23 mouse cellular contexts compared by ENCODE assay signal in the genomic region with DNA sequence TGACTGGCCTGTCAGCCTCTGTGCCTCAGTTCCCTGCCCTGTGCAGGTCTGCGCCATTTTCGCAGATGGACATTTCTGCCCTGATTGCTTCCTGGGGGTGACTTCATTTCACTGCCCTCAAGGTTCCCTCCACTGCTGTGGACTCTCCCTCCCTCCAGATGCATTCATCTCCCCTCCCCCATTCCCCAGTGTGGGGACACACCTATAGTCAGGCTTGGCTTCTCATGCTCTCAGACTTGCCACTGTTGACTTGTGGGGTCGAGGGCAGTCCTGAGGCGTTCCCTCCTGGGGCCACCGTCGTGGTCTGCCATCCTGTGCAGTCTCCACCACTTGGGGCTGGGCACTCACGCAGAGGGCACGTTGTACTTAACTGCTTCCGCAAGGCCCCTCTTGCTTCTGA. TPM values are rescaled to one million over a fixed set of nuclear protein-coding genes. Genes with fewer than 3 reads are reported as not detected.
"Had no signal": no experiment of that assay in that cellular context is flagged by ENCODE, and none has a peak within 500 bp of the region (broad histone marks: within the 10 kb centered on the region; RNA-seq: fewer than 3 reads in every experiment).

No protein-coding gene starts in this region.

- H3K27ac ChIP-seq: lung, embryonic 15.5 days; macrophage; midbrain, embryonic 13.5 days; midbrain, embryonic 15.5 days; neural tube, embryonic 12.5 days; stomach, embryonic 15.5 days; stomach, postnatal 0 days had no signal

- H3K4me3 ChIP-seq: lung, embryonic 15.5 days; megakaryocyte, embryonic 14.5 days; midbrain, embryonic 13.5 days; midbrain, embryonic 15.5 days; neural tube, embryonic 12.5 days; stomach, embryonic 15.5 days had no signal

- ATAC-seq: lung, postnatal 0 days; midbrain, embryonic 15.5 days had no signal

- H3K9me3 ChIP-seq: lung, embryonic 15.5 days; megakaryocyte, embryonic 14.5 days; midbrain, embryonic 13.5 days; midbrain, embryonic 15.5 days; neural tube, embryonic 12.5 days; stomach, embryonic 15.5 days had no signal

- H3K9ac ChIP-seq: lung, embryonic 15.5 days; midbrain, embryonic 13.5 days; midbrain, embryonic 15.5 days; neural tube, embryonic 12.5 days; stomach, embryonic 15.5 days had no signal

- H3K27me3 ChIP-seq: lung, embryonic 15.5 days; midbrain, embryonic 13.5 days; midbrain, embryonic 15.5 days; neural tube, embryonic 12.5 days; stomach, embryonic 15.5 days had no signal

- H3K4me2 ChIP-seq: lung, embryonic 15.5 days; midbrain, embryonic 11.5 days; midbrain, embryonic 13.5 days; midbrain, embryonic 15.5 days; neural tube, embryonic 12.5 days; stomach, embryonic 15.5 days had no signal

- DNase-seq: lung, postnatal 14 days; lung, postnatal 36 days; right cerebral cortex, postnatal 14 days; thymus, adult 2 months; thymus, postnatal 25 days; thymus, postnatal 4 days had no signal

- H3K36me3 ChIP-seq: lung, embryonic 15.5 days; midbrain, embryonic 13.5 days; midbrain, embryonic 15.5 days; neural tube, embryonic 12.5 days; stomach, embryonic 15.5 days had no signal

RNA-seq across cellular contexts. Expression of a gene that starts 38.3 kb away (rescaled TPM):
- total RNA-seq: megakaryocyte progenitor cell, adult 5-6 weeks; midbrain, postnatal 0 days; monocyte, adult 5-6 weeks; neutrophil, adult 5-6 weeks had no signal
- polyA plus RNA-seq: lung, embryonic 15.5 days; lung, postnatal 0 days; macrophage; midbrain, embryonic 11.5 days; midbrain, embryonic 13.5 days; midbrain, embryonic 15.5 days; midbrain, postnatal 0 days; neural tube, embryonic 12.5 days; neural tube, embryonic 14.5 days; spleen, adult 2 months; stomach, embryonic 15.5 days; stomach, postnatal 0 days; testis, adult 2 months had no signal
